Mouse (Mus musculus) kidney, adult 11 months (tissue): ENCODE measurements around the gene Trpm8.

Experiments
- DNase-seq: peaks from one replicate; pipeline ENCODE4 v3.0.0; 2022

Gene Trpm8

DNA sequence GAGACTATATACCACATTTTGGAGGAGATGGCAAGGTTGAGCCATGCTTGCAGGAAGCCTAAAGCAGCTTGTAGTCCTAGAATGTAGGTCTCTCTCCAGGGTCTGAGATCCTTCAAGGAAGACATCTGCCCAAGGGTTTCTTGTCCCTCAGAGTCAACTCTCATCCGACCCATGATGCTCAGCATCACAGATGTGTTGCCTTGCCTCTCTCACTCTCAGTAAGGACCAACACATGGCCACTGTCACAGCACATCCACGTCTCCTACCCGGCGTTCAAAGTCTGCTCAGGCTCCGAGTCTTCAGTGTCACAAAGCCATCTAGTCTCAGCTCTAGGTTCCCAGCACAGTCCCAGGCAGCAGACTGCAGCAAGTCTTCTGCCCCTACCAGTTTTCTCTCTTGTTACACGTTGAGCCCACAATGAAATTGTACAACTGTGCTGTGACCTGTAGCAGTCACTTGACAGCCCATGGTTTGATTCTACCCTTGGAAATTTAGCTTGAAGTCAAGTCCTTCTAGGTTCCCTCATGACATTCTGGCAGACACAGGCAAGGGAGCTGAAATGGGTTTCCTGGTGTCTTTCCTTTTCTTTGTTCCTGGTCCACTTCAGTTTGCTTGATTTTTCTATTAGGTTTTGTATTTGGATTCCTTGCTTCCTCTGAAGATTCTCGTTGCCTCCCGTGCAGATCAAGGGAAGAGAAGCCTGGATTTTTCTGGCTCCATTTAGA, 27.0 kb downstream of the Trpm8 start:
- no peak for DNase-seq

DNA sequence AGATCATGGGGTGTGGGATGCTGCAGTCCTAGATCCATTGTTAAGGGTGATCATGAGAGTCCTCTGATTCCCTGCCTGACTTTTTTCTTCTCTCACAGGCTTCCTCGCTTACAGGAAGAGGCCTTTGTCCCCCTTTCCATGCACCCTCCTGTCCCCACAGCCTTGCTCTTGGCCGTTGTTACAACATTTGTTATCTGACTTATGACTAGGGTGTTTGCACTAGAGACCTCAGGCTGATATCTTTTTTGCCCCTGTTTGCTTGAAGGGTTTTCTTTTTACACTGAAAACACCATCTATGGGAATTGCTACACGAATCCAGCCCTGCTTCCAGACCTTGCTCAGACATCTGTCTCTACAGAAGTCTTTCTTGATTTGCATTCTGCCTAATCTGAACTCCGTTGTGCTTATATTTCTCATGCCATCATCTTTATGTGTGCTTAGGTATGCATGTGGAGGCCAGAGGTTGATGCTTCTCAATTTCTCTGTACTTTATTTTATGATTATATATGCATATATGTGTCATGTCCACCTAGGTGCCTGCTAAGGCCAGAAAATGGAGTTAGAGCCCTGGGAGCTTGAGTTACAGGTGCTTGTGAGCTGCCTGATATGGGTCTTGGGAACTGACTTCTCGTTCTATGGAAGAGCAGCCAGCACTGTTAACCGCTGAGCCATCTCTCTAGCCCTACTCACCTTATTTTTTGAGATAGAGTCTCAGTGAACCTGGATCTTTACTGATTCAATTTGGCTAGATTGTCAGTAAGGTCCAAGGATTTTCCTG, 27.7 kb downstream of the Trpm8 start:
- DNase-seq: no peak

DNA sequence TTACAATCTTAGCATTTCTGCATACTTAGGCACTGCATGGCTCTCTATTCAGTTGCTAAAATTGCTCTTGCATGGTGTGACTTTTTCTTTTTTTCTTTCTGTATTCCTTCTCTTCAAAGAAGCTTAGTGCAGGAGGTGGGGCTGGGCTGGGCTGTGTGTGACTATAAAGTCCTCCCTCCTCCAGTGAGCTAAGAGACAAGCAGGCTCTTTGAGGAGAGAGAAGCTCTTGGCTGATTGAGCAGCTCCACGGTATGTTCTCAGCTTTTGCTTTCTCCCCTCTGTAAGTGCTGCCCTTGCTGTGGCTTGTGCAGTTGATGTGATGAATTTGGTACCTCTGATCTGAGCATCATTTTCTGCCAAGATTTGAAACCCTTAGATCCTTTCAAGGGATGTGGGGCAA, 29.1 kb downstream of the Trpm8 start:
- DNase-seq: no peak

DNA sequence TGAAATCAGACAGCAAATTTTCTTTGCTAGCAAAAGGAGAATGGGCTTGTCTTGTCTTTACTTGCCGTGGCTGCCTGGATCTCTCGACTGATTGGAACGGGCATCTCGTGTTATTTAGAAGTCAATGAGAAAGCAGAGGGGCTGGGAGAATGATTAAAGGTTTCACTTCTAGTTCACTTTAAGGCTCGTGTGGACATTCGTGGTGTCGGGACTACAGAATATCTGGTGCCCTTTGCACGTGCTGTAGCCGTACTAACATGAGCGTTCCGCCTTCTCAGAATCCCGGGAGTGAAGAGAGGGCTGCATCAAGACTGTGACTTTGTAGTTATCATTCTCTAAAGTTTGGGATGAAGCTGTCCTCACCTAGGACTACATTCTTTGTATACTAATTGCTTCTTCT, 29.7 kb downstream of the Trpm8 start:
- DNase-seq: no peak

DNA sequence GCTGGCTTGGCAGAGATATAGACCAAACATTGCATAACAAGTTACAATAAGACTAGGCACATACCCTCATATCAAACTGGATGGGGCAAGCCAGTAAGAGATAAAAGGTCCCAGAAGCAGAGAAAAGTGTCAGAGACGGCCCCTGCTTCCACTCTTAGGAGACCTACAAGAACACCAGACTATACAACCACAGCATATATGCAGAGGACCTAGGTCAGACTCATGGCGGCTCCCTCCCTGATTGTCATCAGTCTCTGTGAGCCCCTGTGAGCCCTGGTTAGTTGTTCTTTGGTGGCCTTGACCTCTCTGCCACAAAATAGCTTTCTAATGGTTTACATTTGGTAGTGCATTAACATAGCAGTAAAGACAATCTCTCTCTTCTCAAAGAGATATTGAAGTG, 31.6 kb downstream of the Trpm8 start:
- DNase-seq: no peak

DNA sequence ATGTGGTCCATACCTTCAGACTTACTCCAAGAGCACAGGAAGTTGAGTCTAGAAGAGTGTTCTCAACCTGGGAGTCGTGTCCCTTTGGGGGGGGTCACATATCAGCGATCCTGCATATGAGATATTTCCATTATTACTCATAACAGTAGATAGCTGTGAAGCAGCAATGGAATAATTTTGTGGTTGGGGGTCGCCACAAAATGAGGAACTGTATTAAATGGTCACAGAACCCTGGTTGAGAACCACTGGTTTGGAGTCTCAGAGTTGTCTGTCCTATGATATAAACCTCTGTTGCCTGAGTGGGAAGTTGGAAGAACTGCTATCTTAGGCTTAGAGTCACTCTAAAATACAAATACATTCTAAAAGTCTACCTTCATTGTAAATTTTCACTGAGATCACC, 32.4 kb downstream of the Trpm8 start:
- DNase-seq: no peak

DNA sequence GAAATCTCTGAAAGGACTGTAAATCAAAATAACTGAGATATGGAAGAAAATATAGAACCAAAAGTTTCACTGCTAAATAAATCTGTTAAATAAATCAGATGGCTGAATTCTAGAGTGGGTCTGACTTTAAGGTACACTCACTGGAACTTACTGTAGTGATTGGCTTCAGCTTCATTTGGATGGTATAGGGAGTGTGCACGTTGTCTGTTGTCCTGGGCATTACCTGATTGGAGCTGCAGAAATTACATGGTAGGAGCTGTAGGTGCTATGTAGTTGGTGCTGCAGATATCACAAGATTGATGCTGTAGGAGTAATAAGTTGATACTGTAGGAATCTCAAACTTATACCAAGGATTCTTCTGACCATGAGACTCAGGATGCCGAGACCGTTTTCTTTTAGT, 32.9 kb downstream of the Trpm8 start:
- no peak for DNase-seq

DNA sequence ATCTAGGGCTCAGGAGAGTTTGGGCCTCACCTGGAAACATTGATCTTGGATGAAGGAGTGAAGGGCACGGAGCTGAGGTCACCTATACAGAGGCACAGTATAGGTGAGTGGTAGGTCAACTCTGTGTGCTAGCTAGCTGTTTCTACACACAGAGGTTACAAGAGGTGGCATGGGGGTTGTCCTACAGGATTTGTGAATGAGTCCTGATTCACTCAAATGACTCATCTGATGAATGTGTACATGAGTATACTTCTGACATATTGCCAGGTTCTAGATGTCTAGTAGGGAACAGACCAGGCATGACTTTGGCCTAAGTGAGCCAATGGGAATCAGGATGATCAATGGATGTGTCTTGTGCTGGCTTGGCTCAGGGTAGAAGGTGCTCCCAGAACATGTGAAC, 39.8 kb downstream of the Trpm8 start:
- DNase-seq: no peak

DNA sequence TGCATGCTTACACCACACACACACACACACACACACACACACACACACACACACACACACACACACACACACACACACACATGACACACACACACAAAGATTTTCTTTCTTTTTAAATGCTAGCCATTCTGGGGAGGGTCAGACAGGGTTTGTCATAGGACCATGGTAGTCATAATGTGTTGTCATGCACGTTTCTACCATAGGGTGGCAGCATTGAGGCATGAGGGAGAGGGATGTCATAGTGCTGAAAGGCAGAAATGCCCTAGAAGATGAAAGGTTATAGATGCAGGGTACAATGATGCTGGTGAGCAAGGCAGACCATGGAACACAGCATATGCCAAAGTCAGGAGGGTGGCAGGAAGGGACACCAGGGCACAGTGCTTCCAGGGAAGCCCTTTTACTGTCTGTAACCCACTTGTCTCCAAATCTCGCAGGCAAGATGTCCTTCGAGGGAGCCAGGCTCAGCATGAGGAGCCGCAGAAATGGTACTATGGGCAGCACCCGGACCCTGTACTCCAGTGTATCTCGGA, 41.1 kb downstream of the Trpm8 start:
- DNase-seq: no peak

DNA sequence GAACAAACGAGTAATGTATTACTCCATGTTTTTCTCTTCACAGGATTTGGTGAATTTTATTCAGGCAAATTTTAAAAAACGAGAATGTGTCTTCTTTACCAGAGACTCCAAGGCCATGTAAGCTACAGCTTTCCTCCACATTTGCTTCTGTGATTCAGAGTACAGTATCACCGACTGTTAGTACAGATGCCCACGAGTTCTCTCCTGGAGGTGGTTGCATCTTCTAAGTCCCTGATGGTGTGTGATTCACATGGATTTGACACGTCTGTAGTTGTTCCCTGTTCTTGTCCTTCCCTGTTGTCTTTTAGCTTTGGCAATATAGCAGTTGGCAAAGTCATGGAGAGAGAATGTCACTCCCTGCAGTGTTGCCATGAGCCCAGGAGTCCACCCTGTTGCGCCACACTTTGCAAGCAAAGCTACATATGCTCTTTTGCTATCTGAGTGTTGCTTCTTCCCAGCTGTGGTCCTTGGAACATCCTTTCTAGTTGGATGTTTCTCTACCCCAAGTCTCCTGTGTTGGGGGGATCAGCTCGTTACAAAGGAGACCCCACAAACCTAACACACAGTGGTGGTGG, 43.4 kb downstream of the Trpm8 start:
- DNase-seq: no peak

DNA sequence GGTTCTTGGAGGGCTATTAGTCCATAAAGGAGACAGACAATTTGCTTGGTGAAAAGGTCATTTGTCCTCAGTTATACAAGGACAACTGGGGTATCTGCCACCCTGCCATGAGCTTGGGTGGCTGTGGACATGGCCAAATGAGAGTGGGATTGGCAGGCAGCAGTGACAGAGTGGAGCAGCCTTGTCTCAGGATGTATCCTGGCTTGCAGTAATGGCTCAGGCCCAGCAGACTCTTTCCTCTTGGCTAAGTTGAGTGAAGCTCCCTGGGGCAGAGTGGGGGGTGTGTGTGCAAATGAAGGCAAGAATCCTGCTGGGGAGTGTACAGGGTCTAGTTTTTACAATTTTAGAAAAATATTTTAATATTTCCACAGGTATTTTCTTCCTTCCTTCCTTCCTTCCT, 44.7 kb downstream of the Trpm8 start:
- no peak for DNase-seq

DNA sequence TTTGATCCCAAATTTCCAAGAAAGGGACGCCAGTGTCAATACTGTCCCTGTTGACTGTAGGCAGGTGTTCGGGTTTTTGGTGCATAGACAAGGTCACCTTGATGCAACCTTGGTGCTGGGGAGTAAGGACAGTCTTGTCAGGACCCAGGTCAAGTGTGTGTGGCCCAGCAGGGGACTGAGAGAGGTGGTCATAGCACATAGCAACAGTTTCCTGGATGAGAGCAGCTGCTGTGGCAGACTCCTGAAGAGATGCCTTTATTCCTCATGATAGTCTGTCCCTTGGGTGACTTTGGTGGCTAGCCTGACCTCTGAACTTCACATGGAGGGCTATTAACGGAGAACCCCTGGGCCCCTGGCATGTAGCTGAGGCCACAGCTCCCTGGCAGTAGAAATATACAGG, 45.6 kb downstream of the Trpm8 start:
- no peak for DNase-seq

DNA sequence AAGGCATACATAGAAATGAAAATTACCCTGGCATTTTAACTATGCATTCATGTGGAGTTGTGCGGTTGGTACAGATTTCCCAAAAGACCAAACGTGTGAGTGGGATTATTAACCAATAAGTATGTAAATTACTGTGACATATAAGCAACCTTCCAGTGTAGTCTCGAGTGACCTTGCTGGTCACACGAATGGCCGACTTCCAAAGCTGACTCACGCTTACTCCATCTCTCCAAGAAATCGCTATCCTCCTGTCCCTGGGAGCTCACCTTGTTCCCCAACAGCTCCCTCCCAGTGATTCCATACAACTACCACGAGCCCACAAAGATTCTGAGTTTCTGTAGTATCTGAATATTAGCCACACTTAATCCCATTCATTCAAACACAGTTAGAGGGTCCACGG, 62.0 kb downstream of the Trpm8 start:
- DNase-seq: no peak

DNA sequence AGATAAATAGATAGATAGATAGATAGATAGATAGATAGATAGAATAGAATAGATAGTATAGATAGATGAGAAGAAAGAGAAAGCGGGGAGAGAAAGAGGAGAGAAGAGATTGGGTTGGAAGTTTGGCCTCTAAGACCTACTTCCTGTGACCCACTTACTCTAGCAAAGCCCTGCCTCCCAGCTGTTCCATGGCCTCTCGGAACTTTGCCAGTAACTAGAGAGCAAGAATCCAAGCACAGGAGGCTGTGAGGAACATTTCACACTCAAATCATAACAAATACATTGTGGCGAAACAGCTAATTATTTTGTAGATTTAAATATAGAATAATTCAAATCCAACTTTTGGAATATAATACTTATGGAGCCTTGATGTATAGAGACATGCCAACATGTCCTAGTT, 65.2 kb downstream of the Trpm8 start:
- DNase-seq: no peak

DNA sequence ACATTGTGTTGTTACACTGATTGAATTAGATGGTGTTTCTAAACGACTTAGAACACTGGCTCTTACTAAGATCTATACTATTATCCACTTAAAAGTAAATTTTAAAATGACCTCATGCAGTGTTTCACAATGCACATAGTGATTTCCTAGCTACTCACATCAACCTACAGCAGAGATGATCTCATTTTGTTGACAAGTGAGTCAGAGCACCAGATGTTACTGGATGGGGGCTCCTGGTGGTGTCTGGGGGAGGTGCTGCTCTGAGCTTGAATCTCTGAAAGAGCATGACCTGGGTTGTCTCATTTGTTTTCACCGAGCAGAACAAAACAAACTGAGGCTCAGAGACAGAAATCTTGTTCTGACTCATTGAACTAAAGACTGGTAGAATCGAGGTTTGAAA, 68.1 kb downstream of the Trpm8 start:
- DNase-seq: no peak

DNA sequence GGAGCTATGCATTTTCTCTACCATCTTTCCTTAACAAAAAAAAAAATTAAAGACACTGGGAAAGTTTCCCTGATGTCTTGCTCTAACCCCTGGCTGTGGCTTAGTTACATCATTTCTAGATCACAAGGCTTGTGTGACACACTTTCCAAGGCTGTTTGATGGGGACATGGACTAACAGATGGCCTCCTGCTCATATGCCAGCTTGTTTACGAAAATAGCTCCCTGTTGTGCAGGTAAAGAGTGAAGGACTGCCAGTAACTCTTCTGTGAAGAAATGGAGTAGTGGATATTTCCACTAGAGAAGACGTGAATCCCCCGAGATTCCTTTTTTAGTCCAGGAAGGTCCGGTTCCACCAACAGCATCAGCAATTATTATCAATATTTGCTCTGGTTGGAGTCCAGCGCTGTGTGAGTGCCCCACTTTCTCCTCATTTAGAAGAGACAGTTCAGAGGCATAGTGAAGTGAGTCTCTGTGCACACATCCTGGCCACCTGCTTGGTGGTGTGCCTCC, 71.1 kb downstream of the Trpm8 start:
- no peak for DNase-seq

DNA sequence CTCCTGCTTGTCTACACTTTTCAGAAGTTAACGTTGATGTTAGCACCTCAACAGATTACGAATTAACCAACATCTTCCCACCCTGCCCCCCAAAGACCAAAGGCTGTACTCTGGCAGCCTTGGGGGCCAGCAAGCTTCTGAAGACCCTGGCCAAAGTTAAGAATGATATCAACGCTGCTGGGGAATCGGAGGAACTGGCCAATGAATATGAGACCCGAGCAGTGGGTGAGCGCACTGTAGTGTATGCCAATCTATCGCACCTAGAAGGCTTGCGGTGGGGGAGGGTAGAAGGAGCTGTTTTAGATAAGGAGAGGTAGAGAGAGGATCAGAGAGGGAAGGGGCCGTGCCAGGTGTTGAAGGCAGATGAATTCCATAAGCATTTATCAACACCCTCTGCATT, 73.3 kb downstream of the Trpm8 start:
- no peak for DNase-seq

DNA sequence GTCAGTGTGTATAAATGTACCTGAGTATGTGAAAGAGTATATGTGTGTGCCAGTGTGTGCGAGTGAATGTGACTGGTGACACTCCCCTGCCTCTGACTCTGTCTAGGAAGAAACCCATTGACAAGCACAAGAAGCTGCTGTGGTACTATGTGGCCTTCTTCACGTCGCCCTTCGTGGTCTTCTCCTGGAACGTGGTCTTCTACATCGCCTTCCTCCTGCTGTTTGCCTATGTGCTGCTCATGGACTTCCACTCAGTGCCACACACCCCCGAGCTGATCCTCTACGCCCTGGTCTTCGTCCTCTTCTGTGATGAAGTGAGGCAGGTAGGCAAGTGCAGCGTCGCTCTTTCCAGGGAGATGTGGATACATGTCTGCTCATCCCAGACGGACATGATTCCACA, 77.6 kb downstream of the Trpm8 start:
- no peak for DNase-seq

DNA sequence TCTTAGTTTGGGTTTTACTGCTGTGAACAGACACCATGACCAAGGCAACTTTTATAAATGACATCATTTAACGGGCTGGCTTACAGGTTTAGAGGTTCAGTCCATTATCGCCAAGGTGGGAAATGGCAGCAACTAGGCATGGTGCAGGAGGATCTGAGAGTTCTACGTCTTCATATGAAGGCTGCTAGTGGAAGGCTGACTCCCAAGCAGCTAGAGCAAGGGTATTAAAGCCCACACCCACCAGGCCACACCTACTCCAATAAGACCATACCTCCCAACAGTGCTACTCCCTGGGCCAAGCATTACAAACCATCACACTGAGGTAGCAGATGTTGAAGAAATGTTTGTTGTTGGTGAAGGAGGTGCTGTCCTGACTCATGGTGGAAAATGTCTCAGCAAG, 78.2 kb downstream of the Trpm8 start:
- no peak for DNase-seq

DNA sequence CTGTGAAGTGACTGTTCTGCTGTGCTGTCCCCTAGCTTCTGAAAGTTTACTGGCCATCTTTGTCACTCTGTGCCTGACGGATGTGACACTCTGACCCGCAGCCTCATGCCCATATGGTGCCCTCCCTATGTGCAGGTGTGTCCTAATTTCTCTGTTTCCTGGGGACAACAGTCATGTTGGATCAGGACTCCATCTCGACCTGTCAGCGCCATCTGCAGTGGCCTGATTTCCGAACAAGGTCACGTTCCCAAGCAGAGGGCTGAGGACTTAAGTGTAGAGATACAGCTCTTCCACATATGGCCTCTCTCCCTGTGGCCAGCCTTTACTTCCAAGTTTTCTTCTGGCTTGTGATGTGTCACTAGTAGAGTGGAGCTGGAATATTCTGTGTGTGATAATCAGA, 79.2 kb downstream of the Trpm8 start:
- DNase-seq: no peak

DNA sequence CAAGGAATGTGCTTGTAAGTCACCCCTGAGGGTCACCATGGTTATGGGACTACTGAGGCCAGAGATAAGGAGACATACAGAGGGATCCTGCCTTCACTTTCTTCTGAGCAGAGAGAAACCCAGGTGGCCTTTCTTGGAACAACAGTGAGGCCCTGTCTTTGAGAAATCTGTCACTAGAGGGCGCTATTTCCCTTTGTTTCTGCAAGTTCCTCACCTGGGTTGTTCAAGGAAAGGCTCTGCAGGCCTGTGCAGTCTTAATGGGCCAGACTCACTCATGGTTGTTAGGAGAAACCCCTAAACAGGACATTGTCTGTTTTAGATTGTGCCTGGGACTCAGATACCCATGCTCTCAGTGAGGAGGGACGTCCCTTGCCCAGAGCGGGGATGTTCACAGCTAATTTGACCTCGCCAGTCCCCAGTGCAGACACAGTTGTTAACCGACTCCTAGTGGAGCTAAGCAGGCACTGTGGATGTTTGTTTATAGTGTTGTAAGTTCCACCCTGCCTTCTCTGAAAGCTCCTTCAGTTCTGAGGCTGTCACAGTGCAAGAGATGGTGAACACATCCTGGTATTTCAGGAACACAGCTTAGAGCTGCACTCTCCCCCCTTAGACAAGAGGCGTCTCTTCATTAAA, 80.1 kb downstream of the Trpm8 start:
- DNase-seq: peak; percentile 48

DNA sequence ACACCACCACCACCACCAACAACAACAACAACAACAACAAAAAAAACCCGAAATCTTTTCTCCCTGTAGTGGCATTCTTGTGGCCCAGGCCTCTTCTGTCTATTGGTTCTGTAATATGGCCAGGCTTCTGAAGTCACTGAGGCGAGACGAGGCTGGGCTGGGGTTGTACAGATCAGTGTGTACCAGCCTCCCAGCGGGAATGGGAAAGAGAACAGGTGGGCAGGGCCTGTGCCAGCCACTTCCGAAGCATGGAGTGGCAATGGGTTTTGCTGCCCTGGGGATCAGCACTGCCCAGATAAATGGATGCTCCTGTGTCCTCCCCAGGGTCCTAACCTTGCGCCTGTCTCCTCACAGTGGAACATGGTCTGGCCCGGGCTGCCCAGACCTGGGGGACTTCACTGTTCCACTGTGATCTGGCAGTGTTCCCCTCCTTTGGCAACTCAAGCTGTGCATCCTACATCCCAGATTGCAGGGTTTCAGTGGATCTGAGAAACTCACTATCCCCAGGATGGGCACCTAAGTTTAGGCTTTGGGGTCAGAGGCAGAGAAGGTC, 80.7 kb downstream of the Trpm8 start:
- DNase-seq: peak; percentile 42

DNA sequence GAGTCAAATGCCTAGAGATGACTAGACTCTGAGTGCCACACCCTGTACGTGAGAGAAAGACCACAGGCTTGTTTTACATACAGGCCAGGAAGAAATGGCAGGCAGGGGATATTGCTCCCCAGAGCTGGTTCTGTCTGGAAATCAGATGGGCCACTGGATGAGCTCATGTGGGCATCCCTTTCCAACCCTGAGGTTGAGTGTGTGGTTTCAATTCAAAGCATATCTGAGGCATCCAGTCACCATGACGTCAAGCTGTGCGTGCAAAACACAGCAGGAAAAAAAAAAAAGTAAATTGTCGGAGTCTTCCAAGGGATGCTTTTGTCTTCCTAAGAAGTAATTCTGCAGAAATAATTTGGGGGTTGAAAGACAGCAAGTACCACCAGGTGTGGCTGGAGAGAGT, 83.6 kb downstream of the Trpm8 start:
- no peak for DNase-seq
